Mouse (Mus musculus): ENCODE measurements around the gene Galnt12. TPM values are rescaled to one million over a fixed set of nuclear protein-coding genes. Genes with fewer than 3 reads are reported as not detected.
A peak's percentile ranks its signal among the peaks of the same experiment; 100 is the strongest.

Galnt12 gene
- polyA plus RNA-seq, 1 experiment from 2014 or later, result 23.1 TPM

DNA sequence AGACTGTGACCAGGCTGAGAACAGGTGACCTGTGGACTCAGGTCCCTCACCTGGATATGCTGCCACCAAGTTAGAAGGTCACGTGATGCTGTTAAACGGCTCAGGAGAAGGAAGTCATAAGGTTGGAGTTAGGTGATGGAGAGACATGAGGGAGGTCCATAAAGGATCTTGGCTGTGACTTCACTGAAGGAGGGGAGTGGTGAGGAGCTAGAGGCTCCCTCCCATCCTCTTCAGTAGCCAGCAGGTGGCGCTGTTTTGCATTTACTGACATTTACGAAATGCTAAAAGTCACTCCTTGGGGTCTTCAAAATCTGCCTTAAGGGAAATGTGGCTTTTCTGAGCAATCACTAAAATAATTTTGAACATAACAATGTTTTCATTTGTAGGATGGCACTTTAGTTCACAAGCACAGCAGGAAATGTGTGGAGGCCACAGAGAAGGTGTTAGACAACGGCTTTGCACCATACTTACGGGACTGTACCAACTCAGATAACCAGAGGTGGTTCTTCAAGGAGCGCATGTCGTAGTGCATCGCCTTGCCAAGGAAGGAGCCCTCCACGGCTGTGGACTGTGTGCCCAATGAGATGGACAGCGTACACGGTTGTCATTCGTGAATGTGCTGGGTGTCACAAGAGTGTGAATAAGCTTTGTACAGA lies 30.5 kb downstream of the Galnt12 start:
- 67% methylated on average over 13 of the region's 13 CpGs for WGBS
- Histone ChIP-seq H3K9me3 (ENCODE audit: control insufficient read depth, low read depth, low read length) (peaks cover under 1% of the 10 kb centered on the region; the same call in 1 of the 2 replicates), H3K27ac (ENCODE audit: low read length) (no peak overlapping the region), H3K4me3 (ENCODE audit: low read depth, low read length) (no peak overlapping the region), H3K36me3 (ENCODE audit: control insufficient read depth, insufficient read depth, low read length) (no peaks in the 10 kb centered on the region), H3K9ac (replicated peaks; ENCODE audit: low read depth, low read length) (no peak overlapping the region), H3K4me2 (replicated peaks; ENCODE audit: low read depth, low read length) (no peak overlapping the region), H3K27me3 (ENCODE audit: control insufficient read depth, insufficient read depth, low read length) (no peaks in the 10 kb centered on the region), H3K4me1 (ENCODE audit: control insufficient read depth, insufficient read depth, low read length) (no peaks in the 10 kb centered on the region)
- ATAC-seq (ENCODE audit: insufficient number of reproducible peaks, insufficient read depth, low FRiP score, low read depth), result peak; percentile 46; the same call in 1 of the 2 replicates

DNA sequence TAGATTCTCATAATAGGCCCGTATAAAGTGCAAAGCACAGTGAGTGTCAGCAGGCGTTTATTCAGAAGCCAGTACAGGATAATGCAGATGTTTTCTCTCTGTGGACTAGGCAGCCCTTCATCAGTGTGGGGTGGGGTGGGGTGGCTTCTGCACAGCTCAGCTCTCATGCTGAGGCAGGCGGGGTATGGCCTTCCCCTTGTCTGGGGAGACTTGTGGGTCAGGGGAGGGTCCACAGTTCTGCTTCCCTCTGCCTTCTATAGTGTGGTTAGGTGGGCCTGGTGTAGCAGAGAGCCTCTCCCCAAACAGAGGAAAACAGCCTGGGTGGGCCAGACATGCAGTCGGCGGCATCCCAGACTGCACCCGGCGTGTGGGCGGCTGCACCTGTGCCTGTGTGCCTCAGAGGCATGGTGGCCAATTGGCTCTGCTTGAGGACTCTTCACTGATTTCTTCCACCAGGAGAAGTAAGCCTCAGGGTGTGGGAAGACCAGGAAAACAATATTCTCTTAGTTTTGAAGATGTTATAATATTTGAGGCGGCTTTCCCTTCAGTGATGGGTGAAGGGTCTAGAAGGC lies 32.5 kb downstream of the Galnt12 start:
- H3K9me3 ChIP-seq (ENCODE audit: control insufficient read depth, low read depth, low read length), result peaks cover 3% of the 10 kb centered on the region; the same call in 1 of the 2 replicates
- no peak overlapping the region for H3K9ac ChIP-seq (replicated peaks; ENCODE audit: low read depth, low read length)
- H3K4me1 ChIP-seq (ENCODE audit: control insufficient read depth, insufficient read depth, low read length), result no peaks in the 10 kb centered on the region
- H3K4me3 ChIP-seq (ENCODE audit: low read depth, low read length), result no peak overlapping the region
- H3K4me2 ChIP-seq (replicated peaks; ENCODE audit: low read depth, low read length), result no peak overlapping the region
- ATAC-seq (ENCODE audit: insufficient number of reproducible peaks, insufficient read depth, low FRiP score, low read depth), result no peak
- H3K36me3 ChIP-seq (ENCODE audit: control insufficient read depth, insufficient read depth, low read length), result no peaks in the 10 kb centered on the region
- H3K27ac ChIP-seq (ENCODE audit: low read length), result no peak overlapping the region
- no peaks in the 10 kb centered on the region for H3K27me3 ChIP-seq (ENCODE audit: control insufficient read depth, insufficient read depth, low read length)
- 84% methylated on average over 9 of the region's 9 CpGs for WGBS

DNA sequence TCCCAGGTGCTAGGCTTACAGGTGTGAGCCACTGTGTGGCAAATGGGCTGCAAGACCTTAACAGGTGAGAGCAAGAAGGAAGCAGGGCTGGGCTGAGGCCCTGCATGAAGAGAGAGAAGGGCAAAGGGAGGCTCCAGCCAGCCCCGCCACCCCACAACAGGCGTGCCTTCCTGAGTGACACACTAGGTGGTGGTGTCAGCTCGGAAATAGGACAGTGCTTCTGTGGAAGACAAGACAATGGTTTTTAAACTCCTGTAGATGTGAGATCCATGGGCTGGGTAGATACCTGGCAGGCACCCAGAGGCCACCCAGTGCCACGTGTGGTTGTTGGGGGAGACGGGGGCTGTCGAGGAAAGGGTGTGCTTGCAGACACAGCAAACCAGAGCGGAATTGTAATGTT lies 36.8 kb downstream of the Galnt12 start:
- Histone ChIP-seq H3K9me3 (ENCODE audit: control insufficient read depth, low read depth, low read length) (peaks cover 3% of the 10 kb centered on the region; the same call in 1 of the 2 replicates), H3K27me3 (ENCODE audit: control insufficient read depth, insufficient read depth, low read length) (no peaks in the 10 kb centered on the region), H3K4me1 (ENCODE audit: control insufficient read depth, insufficient read depth, low read length) (no peaks in the 10 kb centered on the region), H3K9ac (replicated peaks; ENCODE audit: low read depth, low read length) (no peak overlapping the region), H3K36me3 (ENCODE audit: control insufficient read depth, insufficient read depth, low read length) (no peaks in the 10 kb centered on the region), H3K4me2 (replicated peaks; ENCODE audit: low read depth, low read length) (no peak overlapping the region), H3K27ac (ENCODE audit: low read length) (no peak overlapping the region), H3K4me3 (ENCODE audit: low read depth, low read length) (no peak overlapping the region)
- 74% methylated on average over 7 of the region's 7 CpGs for WGBS
- ATAC-seq (ENCODE audit: insufficient number of reproducible peaks, insufficient read depth, low FRiP score, low read depth), result no peak

DNA sequence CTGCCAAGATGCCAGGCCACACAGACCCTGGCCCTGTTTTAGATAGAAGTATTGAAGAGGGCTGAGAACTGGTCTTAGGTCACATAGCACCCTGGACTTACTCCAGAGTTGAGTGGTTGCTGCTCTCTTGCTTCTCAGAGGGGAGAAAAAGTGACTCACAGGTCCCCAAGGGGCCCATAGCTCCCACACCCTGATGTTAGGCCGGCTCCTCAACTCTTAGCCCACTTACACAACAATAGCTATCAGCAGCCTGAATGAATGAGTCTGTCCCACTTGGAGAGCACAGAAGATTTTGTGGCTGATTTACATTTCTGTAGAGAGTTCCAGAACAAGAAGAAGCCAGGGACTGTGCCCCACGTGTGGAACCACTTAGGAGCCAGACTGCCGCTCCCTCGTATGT lies 37.9 kb downstream of the Galnt12 start:
- H3K27me3 ChIP-seq (ENCODE audit: control insufficient read depth, insufficient read depth, low read length), result no peaks in the 10 kb centered on the region
- 72% methylated on average over 4 of the region's 4 CpGs for WGBS
- no peak overlapping the region for H3K4me3 ChIP-seq (ENCODE audit: low read depth, low read length)
- H3K27ac ChIP-seq (ENCODE audit: low read length), result no peak overlapping the region
- no peak for ATAC-seq (ENCODE audit: insufficient number of reproducible peaks, insufficient read depth, low FRiP score, low read depth)
- H3K4me2 ChIP-seq (replicated peaks; ENCODE audit: low read depth, low read length), result no peak overlapping the region
- no peaks in the 10 kb centered on the region for H3K36me3 ChIP-seq (ENCODE audit: control insufficient read depth, insufficient read depth, low read length)
- H3K4me1 ChIP-seq (ENCODE audit: control insufficient read depth, insufficient read depth, low read length), result no peaks in the 10 kb centered on the region
- peaks cover 3% of the 10 kb centered on the region; the same call in 1 of the 2 replicates for H3K9me3 ChIP-seq (ENCODE audit: control insufficient read depth, low read depth, low read length)
- H3K9ac ChIP-seq (replicated peaks; ENCODE audit: low read depth, low read length), result no peak overlapping the region

DNA sequence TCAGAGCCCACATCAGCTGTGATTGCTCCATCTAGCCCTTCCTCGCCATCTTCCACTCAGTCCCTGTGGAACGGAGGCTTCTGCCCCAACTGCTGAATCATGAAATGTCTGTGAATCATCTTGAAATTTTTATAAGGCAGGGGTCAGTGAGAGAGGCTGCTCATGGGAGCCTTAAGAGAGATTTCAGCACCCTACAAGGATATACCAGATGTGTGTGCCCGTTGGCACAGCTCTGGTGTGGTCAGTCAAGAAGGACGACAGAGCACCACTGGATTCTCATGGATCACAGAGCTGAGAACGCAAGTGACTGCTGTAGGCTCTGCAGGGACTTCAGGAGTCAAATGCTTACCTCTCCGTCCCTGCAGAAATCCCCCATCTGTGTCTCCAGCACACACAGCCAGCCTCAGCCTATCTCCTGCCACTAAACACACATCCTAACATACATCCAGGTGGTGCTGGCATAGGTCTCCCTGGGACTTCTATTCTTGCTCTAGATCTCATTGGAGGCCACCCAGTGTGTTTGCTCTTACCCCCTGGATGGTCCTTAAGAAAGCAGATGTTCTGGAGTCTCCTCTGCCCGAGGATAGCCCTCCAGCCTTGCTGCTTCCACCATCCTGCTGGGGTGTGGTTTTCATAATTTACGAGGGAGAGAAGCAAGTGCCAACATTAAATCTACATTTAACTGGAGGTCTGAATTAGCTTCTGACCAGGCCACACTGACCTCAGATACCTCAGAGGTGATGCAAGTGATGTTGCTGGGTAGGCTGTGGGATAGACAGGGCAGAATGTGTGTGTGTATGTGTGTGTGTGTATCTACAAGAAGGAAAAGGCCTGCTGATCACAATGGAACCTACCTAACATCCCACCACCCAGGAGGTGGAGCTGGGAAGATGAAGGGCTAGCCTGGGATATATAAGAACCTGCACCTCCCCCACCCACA lies 38.7 kb downstream of the Galnt12 start:
- Histone ChIP-seq H3K27ac (ENCODE audit: low read length) (no peak overlapping the region), H3K9ac (replicated peaks; ENCODE audit: low read depth, low read length) (no peak overlapping the region), H3K4me1 (ENCODE audit: control insufficient read depth, insufficient read depth, low read length) (no peaks in the 10 kb centered on the region), H3K4me3 (ENCODE audit: low read depth, low read length) (no peak overlapping the region), H3K36me3 (ENCODE audit: control insufficient read depth, insufficient read depth, low read length) (no peaks in the 10 kb centered on the region), H3K9me3 (ENCODE audit: control insufficient read depth, low read depth, low read length) (peaks cover 3% of the 10 kb centered on the region; the same call in 1 of the 2 replicates), H3K27me3 (ENCODE audit: control insufficient read depth, insufficient read depth, low read length) (no peaks in the 10 kb centered on the region), H3K4me2 (replicated peaks; ENCODE audit: low read depth, low read length) (no peak overlapping the region)
- ATAC-seq (ENCODE audit: insufficient number of reproducible peaks, insufficient read depth, low FRiP score, low read depth), result no peak
- 84% methylated on average over 8 of the region's 8 CpGs for WGBS

DNA sequence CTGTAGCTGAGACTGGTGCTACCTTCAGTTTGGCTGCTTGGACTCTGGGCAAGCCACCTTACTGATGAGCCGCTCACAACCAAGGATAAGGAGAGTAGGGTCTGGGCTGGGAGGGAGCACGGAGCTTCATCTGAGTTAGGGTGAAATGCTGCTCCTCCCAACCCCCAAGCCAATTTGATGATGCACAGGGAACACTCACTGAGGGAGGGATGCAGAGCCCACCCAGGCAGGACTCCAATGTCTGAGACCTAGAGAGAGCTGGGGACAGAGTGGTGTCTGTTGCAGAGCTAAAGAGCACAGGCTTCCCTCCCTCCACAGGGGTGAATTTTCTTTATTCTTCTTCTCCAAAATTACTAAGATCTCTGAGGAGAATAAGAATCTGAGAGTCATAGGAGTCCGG lies 40.2 kb downstream of the Galnt12 start:
- WGBS, result 83% methylated on average over 3 of the region's 3 CpGs
- Histone ChIP-seq H3K4me1 (ENCODE audit: control insufficient read depth, insufficient read depth, low read length) (no peaks in the 10 kb centered on the region), H3K4me2 (replicated peaks; ENCODE audit: low read depth, low read length) (no peak overlapping the region), H3K4me3 (ENCODE audit: low read depth, low read length) (no peak overlapping the region), H3K27ac (ENCODE audit: low read length) (no peak overlapping the region), H3K27me3 (ENCODE audit: control insufficient read depth, insufficient read depth, low read length) (no peaks in the 10 kb centered on the region), H3K9me3 (ENCODE audit: control insufficient read depth, low read depth, low read length) (peaks cover 3% of the 10 kb centered on the region; the same call in 1 of the 2 replicates), H3K9ac (replicated peaks; ENCODE audit: low read depth, low read length) (no peak overlapping the region), H3K36me3 (ENCODE audit: control insufficient read depth, insufficient read depth, low read length) (no peaks in the 10 kb centered on the region)
- no peak for ATAC-seq (ENCODE audit: insufficient number of reproducible peaks, insufficient read depth, low FRiP score, low read depth)

DNA sequence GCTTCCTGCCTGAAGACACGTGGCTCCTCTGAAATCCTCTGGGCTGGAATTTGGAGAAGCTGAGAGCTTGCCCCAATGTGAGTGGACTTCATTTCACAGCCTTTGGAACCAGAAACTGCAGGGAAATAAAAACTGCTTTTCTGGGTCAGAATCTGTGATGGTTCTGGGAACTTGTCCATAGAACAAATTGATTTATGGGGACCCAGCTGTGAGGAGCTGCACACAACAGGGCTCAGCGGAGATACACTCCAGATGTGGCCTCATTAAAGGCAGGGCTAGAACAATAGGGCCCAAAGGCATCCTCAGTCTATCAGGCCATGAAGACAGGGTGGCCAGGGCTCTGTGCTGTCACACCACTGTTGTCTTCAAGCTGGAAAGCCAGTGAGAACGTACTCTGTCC lies 40.7 kb downstream of the Galnt12 start:
- Histone ChIP-seq H3K4me2 (replicated peaks; ENCODE audit: low read depth, low read length) (no peak overlapping the region), H3K4me1 (ENCODE audit: control insufficient read depth, insufficient read depth, low read length) (no peaks in the 10 kb centered on the region), H3K27me3 (ENCODE audit: control insufficient read depth, insufficient read depth, low read length) (no peaks in the 10 kb centered on the region), H3K9me3 (ENCODE audit: control insufficient read depth, low read depth, low read length) (no peaks in the 10 kb centered on the region; the same call in 1 of the 2 replicates), H3K9ac (replicated peaks; ENCODE audit: low read depth, low read length) (no peak overlapping the region), H3K27ac (ENCODE audit: low read length) (no peak overlapping the region), H3K4me3 (ENCODE audit: low read depth, low read length) (no peak overlapping the region), H3K36me3 (ENCODE audit: control insufficient read depth, insufficient read depth, low read length) (no peaks in the 10 kb centered on the region)
- ATAC-seq (ENCODE audit: insufficient number of reproducible peaks, insufficient read depth, low FRiP score, low read depth), result no peak
- WGBS, result 67% methylated on average over 3 of the region's 3 CpGs

DNA sequence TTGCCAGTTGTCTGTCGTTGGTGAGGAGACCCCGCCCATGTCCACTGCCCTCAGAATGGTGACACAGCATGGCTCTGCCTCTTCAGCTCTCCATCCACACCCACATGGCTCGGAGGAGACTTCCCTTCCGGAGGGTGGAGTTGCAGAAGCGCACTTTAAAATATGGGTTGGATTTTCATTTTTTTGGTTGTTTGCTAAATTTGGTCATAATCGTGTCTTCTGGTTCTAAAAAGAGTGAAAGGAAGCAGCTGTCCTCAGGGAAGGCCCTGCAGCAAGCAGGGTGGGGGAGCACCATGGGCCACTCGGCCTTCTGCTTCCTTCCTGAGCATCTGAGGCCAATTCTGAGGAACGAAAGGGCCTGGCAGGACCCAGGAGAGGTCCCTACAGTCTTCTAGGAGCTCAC lies 45.0 kb downstream of the Galnt12 start:
- no peak overlapping the region for H3K9ac ChIP-seq (replicated peaks; ENCODE audit: low read depth, low read length)
- H3K4me1 ChIP-seq (ENCODE audit: control insufficient read depth, insufficient read depth, low read length), result peaks cover 6% of the 10 kb centered on the region; the same call in 1 of the 2 replicates
- H3K4me3 ChIP-seq (ENCODE audit: low read depth, low read length), result no peak overlapping the region
- ATAC-seq (ENCODE audit: insufficient number of reproducible peaks, insufficient read depth, low FRiP score, low read depth), result no peak
- WGBS, result 61% methylated on average over 8 of the region's 8 CpGs
- H3K36me3 ChIP-seq (ENCODE audit: control insufficient read depth, insufficient read depth, low read length), result no peaks in the 10 kb centered on the region
- H3K27ac ChIP-seq (ENCODE audit: low read length), result no peak overlapping the region; the same call in 1 of the 2 replicates
- no peak overlapping the region for H3K4me2 ChIP-seq (replicated peaks; ENCODE audit: low read depth, low read length)
- H3K9me3 ChIP-seq (ENCODE audit: control insufficient read depth, low read depth, low read length), result no peaks in the 10 kb centered on the region
- no peaks in the 10 kb centered on the region for H3K27me3 ChIP-seq (ENCODE audit: control insufficient read depth, insufficient read depth, low read length)

All from stomach, embryonic 14.5 days (tissue).